Mouse (Mus musculus) liver, adult 2 months (tissue): Measurements from ENCODE around the gene Fuca1.

ENCODE experiments used
- CTCF ChIP-seq: fragments of 200-500 bp; IDR thresholded peaks from 2 replicates; pipeline ENCODE4 v1.5.1; 2011; ENCODE audit warnings: low read depth, low read length, control low read depth
- POLR2A ChIP-seq: fragments of 200-500 bp; IDR thresholded peaks from 2 replicates; pipeline ENCODE4 v1.6.1; 2011; ENCODE audit warnings: low read length, control low read depth; ENCODE audit not compliant: insufficient read depth; ENCODE audit errors: extremely low read depth

- TF ChIP-seq POLR2A (no peak), CTCF (no peak)
Observed at GRCm38 (mm10) chr4:135985769-135986168, 65.2 kb downstream of the Fuca1 start.
